Mouse (Mus musculus) bone marrow macrophage, adult 2 months (primary cell): ENCODE results near the gene Cage1.
A peak's percentile ranks its signal among the peaks of the same experiment; 100 is the strongest.

ENCODE experiments used
- CTCF ChIP-seq: IDR thresholded peaks from 2 replicates; pipeline ENCODE4 v1.5.1; 2012; ENCODE audit warnings: low read depth, mild to moderate bottlenecking, low read length, moderate library complexity
- POLR2A ChIP-seq: IDR thresholded peaks from 2 replicates; pipeline ENCODE4 v1.6.1; 2012; ENCODE audit warnings: mild to moderate bottlenecking, low read depth, low read length, borderline replicate concordance

DNA sequence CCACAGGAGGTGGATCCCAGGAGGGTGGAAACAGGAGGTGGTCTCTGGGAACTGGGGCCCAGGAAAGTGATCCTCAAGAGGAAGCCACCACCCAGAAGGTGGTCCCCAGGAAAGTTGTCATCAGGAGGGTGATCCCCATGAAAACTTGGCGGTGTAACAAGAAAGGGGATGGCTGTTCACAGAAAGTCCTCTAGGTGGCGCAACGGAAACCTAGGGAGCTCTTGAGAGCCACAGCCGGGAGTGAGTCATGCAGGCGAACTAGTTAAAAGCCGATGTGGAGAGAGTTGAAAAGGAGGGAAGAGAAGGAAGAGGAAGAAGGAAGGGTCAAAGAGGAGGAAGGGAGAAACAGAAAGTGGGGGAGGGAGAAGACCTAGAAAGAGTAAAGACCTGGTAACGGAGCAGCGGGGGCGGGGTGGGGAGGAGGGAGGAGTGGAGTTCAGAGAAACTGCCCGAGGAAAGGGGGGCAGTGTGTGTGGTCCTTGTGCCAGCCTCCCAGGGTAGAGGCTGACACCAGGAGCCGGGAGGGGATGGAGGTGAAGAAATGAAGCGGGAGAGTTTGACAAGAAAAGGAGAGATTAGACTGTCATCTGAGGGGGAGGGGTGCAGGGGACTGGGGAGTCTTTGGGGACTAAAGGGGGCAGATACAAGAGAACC, 73.4 kb downstream of the Cage1 start:
- TF ChIP-seq CTCF (peak; percentile 66; the same call in 1 of the 2 replicates), POLR2A (no peak)
